Mouse (Mus musculus): ENCODE data around the gene Zfp668. TPM values are rescaled to one million over a fixed set of nuclear protein-coding genes. Genes with fewer than 3 reads are reported as not detected.

Gene Zfp668
- polyA plus RNA-seq, 1 experiment from 2014 or later, result 34.7 TPM

GRCm38 (mm10) chr7:127887781-127888180 lies 11.2 kb upstream of the Zfp668 start:
- H3K36me3 ChIP-seq, result peaks cover 87% of the 10 kb centered on the region
- no peaks in the 10 kb centered on the region for H3K9me3 ChIP-seq
- no peak overlapping the region for H3K27ac ChIP-seq
- no peak overlapping the region for H3K9ac ChIP-seq
- H3K4me3 ChIP-seq, result no peak overlapping the region
- H3K27me3 ChIP-seq (replicated peaks), result no peaks in the 10 kb centered on the region
- H3K4me1 ChIP-seq, result peaks cover 18% of the 10 kb centered on the region; the same call in 1 of the 2 replicates
- 84% methylated on average over 3 of the region's 3 CpGs for WGBS
- H3K4me2 ChIP-seq (replicated peaks), result no peak overlapping the region
- ATAC-seq (ENCODE audit: low FRiP score, low read depth), result no peak

GRCm38 (mm10) chr7:127887191-127887590 lies 10.6 kb upstream of the Zfp668 start:
- peaks cover 87% of the 10 kb centered on the region for H3K36me3 ChIP-seq
- ATAC-seq (ENCODE audit: low FRiP score, low read depth), result no peak
- WGBS, result 83% methylated on average over 8 of the region's 8 CpGs

GRCm38 (mm10) chr7:127886551-127886950 lies 9.9 kb upstream of the Zfp668 start:
- ATAC-seq (ENCODE audit: low FRiP score, low read depth), result no peak
- H3K9ac ChIP-seq, result no peak overlapping the region
- H3K4me2 ChIP-seq (replicated peaks), result no peak overlapping the region
- H3K9me3 ChIP-seq, result no peaks in the 10 kb centered on the region
- H3K4me3 ChIP-seq, result no peak overlapping the region
- WGBS, result 92% methylated on average over 6 of the region's 6 CpGs
- peaks cover 91% of the 10 kb centered on the region for H3K36me3 ChIP-seq
- H3K4me1 ChIP-seq, result peaks cover 18% of the 10 kb centered on the region; the same call in 1 of the 2 replicates
- H3K27ac ChIP-seq, result no peak overlapping the region
- no peaks in the 10 kb centered on the region for H3K27me3 ChIP-seq (replicated peaks)

More at GRCm38 (mm10) chr7:127887191-127887590, 10.6 kb upstream of the Zfp668 start:
- no peak overlapping the region for H3K9ac ChIP-seq
- no peaks in the 10 kb centered on the region for H3K27me3 ChIP-seq (replicated peaks)
- H3K4me2 ChIP-seq (replicated peaks), result no peak overlapping the region
- H3K4me1 ChIP-seq, result peaks cover 18% of the 10 kb centered on the region; the same call in 1 of the 2 replicates
- H3K4me3 ChIP-seq, result no peak overlapping the region
- no peak overlapping the region for H3K27ac ChIP-seq
- H3K9me3 ChIP-seq, result no peaks in the 10 kb centered on the region

- H3K9ac ChIP-seq, result no peak overlapping the region
- H3K36me3 ChIP-seq, result peaks cover 97% of the 10 kb centered on the region
- 80% methylated on average over 6 of the region's 6 CpGs for WGBS
- ATAC-seq (ENCODE audit: low FRiP score, low read depth), result no peak
- no peak overlapping the region for H3K27ac ChIP-seq
- H3K4me2 ChIP-seq (replicated peaks), result no peak overlapping the region
- H3K9me3 ChIP-seq, result no peaks in the 10 kb centered on the region
- H3K4me1 ChIP-seq, result peaks cover 18% of the 10 kb centered on the region; the same call in 1 of the 2 replicates
- H3K27me3 ChIP-seq (replicated peaks), result no peaks in the 10 kb centered on the region
- no peak overlapping the region for H3K4me3 ChIP-seq
Measured at GRCm38 (mm10) chr7:127885951-127886350, 9.3 kb upstream of the Zfp668 start.

- Histone ChIP-seq H3K4me3 (no peak overlapping the region), H3K27me3 (replicated peaks) (no peaks in the 10 kb centered on the region), H3K4me1 (peaks cover 26% of the 10 kb centered on the region), H3K4me2 (replicated peaks) (no peak overlapping the region), H3K9me3 (no peaks in the 10 kb centered on the region), H3K9ac (no peak overlapping the region), H3K36me3 (peaks cover 73% of the 10 kb centered on the region), H3K27ac (no peak overlapping the region)
- no peak for ATAC-seq (ENCODE audit: low FRiP score, low read depth)
- WGBS, result 93% methylated on average over 12 of the region's 12 CpGs
Measured at GRCm38 (mm10) chr7:127880431-127880830, 3.8 kb upstream of the Zfp668 start.

- no peak for ATAC-seq (ENCODE audit: low FRiP score, low read depth)
Measured at GRCm38 (mm10) chr7:127879301-127879700, 2.7 kb upstream of the Zfp668 start.

GRCm38 (mm10) chr7:127876041-127876466 lies 574 bp downstream of the Zfp668 start, which contains the start of gene Zfp646:
Gene Zfp646, plus strand, starts transcription at chr7:127876221.
- Histone ChIP-seq H3K27ac (peak within 1 kb of the TSS; percentile 94), H3K4me3 (peak within 1 kb of the TSS; percentile 94), H3K4me1 (peaks cover 25% of the 10 kb centered on the region), H3K9ac (peak within 1 kb of the TSS; percentile 97), H3K9me3 (no peaks in the 10 kb centered on the region), H3K4me2 (replicated peaks) (peak within 1 kb of the TSS; percentile 87), H3K27me3 (replicated peaks) (no peaks in the 10 kb centered on the region), H3K36me3 (peaks cover 35% of the 10 kb centered on the region)
- under 1% methylated on average over 41 of the region's 41 CpGs for WGBS
- peak; percentile 92 for ATAC-seq (ENCODE audit: low FRiP score, low read depth)

More at GRCm38 (mm10) chr7:127879301-127879700, 2.7 kb upstream of the Zfp668 start:
- Histone ChIP-seq H3K4me1 (peaks cover 23% of the 10 kb centered on the region), H3K4me2 (replicated peaks) (no peak overlapping the region), H3K4me3 (no peak overlapping the region), H3K9me3 (no peaks in the 10 kb centered on the region), H3K27me3 (replicated peaks) (no peaks in the 10 kb centered on the region), H3K9ac (no peak overlapping the region), H3K27ac (no peak overlapping the region), H3K36me3 (peaks cover 64% of the 10 kb centered on the region)
- WGBS, result 97% methylated on average over 9 of the region's 9 CpGs

- peak overlapping the region; percentile 94 for H3K4me3 ChIP-seq
- H3K36me3 ChIP-seq, result peaks cover 32% of the 10 kb centered on the region
- peak overlapping the region; percentile 87 for H3K4me2 ChIP-seq (replicated peaks)
- H3K27me3 ChIP-seq (replicated peaks), result no peaks in the 10 kb centered on the region
- H3K9me3 ChIP-seq, result no peaks in the 10 kb centered on the region
- under 1% methylated on average over 43 of the region's 43 CpGs for WGBS
- ATAC-seq (ENCODE audit: low FRiP score, low read depth), result peak; percentile 95
- peak overlapping the region; percentile 94 for H3K27ac ChIP-seq
- peaks cover 25% of the 10 kb centered on the region for H3K4me1 ChIP-seq
- H3K9ac ChIP-seq, result peak overlapping the region; percentile 97
Measured at GRCm38 (mm10) chr7:127875627-127876001, 1.0 kb downstream of the Zfp668 start.

- Histone ChIP-seq H3K4me2 (replicated peaks) (peak overlapping the region; percentile 87), H3K4me3 (peak overlapping the region; percentile 94), H3K4me1 (peaks cover 25% of the 10 kb centered on the region), H3K36me3 (peaks cover 30% of the 10 kb centered on the region), H3K9ac (peak overlapping the region; percentile 97), H3K9me3 (no peaks in the 10 kb centered on the region), H3K27ac (peak overlapping the region; percentile 94), H3K27me3 (replicated peaks) (no peaks in the 10 kb centered on the region)
- ATAC-seq (ENCODE audit: low FRiP score, low read depth), result no peak
- WGBS, result 5% methylated on average over 20 of the region's 20 CpGs
Measured at GRCm38 (mm10) chr7:127874812-127875626, 1.6 kb downstream of the Zfp668 start.

- Histone ChIP-seq H3K27me3 (replicated peaks) (no peaks in the 10 kb centered on the region), H3K4me1 (peaks cover 20% of the 10 kb centered on the region), H3K36me3 (peaks cover 46% of the 10 kb centered on the region), H3K4me3 (no peak overlapping the region), H3K9ac (no peak overlapping the region), H3K4me2 (replicated peaks) (no peak overlapping the region), H3K9me3 (no peaks in the 10 kb centered on the region), H3K27ac (no peak overlapping the region)
- 85% methylated on average over 5 of the region's 5 CpGs for WGBS
- ATAC-seq (ENCODE audit: low FRiP score, low read depth), result no peak
Measured at GRCm38 (mm10) chr7:127870136-127870821, 6.3 kb downstream of the Zfp668 start.

GRCm38 (mm10) chr7:127869149-127869810 lies 7.3 kb downstream of the Zfp668 start:
- Histone ChIP-seq H3K9ac (no peak overlapping the region), H3K27me3 (replicated peaks) (no peaks in the 10 kb centered on the region), H3K9me3 (no peaks in the 10 kb centered on the region), H3K4me2 (replicated peaks) (no peak overlapping the region), H3K4me1 (peaks cover 16% of the 10 kb centered on the region), H3K27ac (no peak overlapping the region), H3K4me3 (no peak overlapping the region), H3K36me3 (peaks cover 55% of the 10 kb centered on the region)
- 92% methylated on average over 3 of the region's 3 CpGs for WGBS
- no peak for ATAC-seq (ENCODE audit: low FRiP score, low read depth)

- WGBS, result 98% methylated on average over 18 of the region's 18 CpGs
- 0 out of 2 replicates have a peak, but pooled peaks cover 4% of the 10 kb centered on the region for H3K4me1 ChIP-seq
- no peak overlapping the region for H3K4me2 ChIP-seq (replicated peaks)
- no peaks in the 10 kb centered on the region for H3K27me3 ChIP-seq (replicated peaks)
- H3K4me3 ChIP-seq, result no peak overlapping the region
- H3K27ac ChIP-seq, result no peak overlapping the region
- no peak for ATAC-seq (ENCODE audit: low FRiP score, low read depth)
- no peak overlapping the region for H3K9ac ChIP-seq
- H3K36me3 ChIP-seq, result peaks cover 55% of the 10 kb centered on the region
- H3K9me3 ChIP-seq, result no peaks in the 10 kb centered on the region
Measured at GRCm38 (mm10) chr7:127867641-127868040, 9.0 kb downstream of the Zfp668 start.
